21 mouse cellular contexts compared by ENCODE assay signal in genomic region chr14:79606392-79606791, GRCm38 (mm10). TPM values are rescaled to one million over a fixed set of nuclear protein-coding genes. Genes with fewer than 3 reads are reported as not detected.
"Had no signal": no experiment of that assay in that cellular context is flagged by ENCODE, and none has a peak within 500 bp of the region (broad histone marks: within the 10 kb centered on the region; RNA-seq: fewer than 3 reads in every experiment).

No protein-coding gene starts in this region.

- H3K4me1 ChIP-seq: lung, embryonic 15.5 days; midbrain, embryonic 10.5 days; midbrain, embryonic 12.5 days; neural tube, embryonic 13.5 days; neural tube, embryonic 15.5 days; stomach, embryonic 15.5 days had no signal

- H3K4me2 ChIP-seq: lung, embryonic 15.5 days; midbrain, embryonic 12.5 days; neural tube, embryonic 13.5 days; neural tube, embryonic 15.5 days; stomach, embryonic 15.5 days had no signal

- H3K4me3 ChIP-seq: lung, embryonic 15.5 days; megakaryocyte, embryonic 14.5 days; midbrain, embryonic 10.5 days; midbrain, embryonic 12.5 days; myocyte; neural tube, embryonic 13.5 days; neural tube, embryonic 15.5 days; stomach, embryonic 15.5 days had no signal

- H3K9ac ChIP-seq: liver, postnatal 0 days; lung, embryonic 15.5 days; midbrain, embryonic 12.5 days; neural tube, embryonic 13.5 days; neural tube, embryonic 15.5 days; stomach, embryonic 15.5 days had no signal

- H3K9me3 ChIP-seq: lung, embryonic 15.5 days; midbrain, embryonic 10.5 days; midbrain, embryonic 12.5 days; neural tube, embryonic 13.5 days; neural tube, embryonic 15.5 days; stomach, embryonic 15.5 days had no signal

- H3K27ac ChIP-seq: lung, embryonic 15.5 days; macrophage; midbrain, embryonic 10.5 days; midbrain, embryonic 12.5 days; neural tube, embryonic 13.5 days; neural tube, embryonic 15.5 days; stomach, embryonic 15.5 days; stomach, postnatal 0 days had no signal

- ATAC-seq: liver, postnatal 0 days; lung, postnatal 0 days; midbrain, embryonic 16.5 days had no signal

- H3K27me3 ChIP-seq: lung, embryonic 15.5 days; megakaryocyte, embryonic 14.5 days; midbrain, embryonic 12.5 days; neural tube, embryonic 13.5 days; neural tube, embryonic 15.5 days; stomach, embryonic 15.5 days had no signal

- DNase-seq: liver, postnatal 0 days; lung, adult 2 months; lung, postnatal 14 days; lung, postnatal 36 days; midbrain, embryonic 14.5 days; thymus, adult 2 months; thymus, postnatal 25 days; thymus, postnatal 4 days had no signal

RNA-seq across cellular contexts. Expression of gene Cnmd, which starts 55.6 kb away (rescaled TPM):
- polyA plus RNA-seq: macrophage; myocyte; spleen, adult 2 months had no signal
